Mouse (Mus musculus) spleen, postnatal 14 days (tissue): ENCODE results near the gene Gm6899.

Source experiments
- DNase-seq, 2 experiments: peaks; one replicate each; pipeline ENCODE4 v3.0.0; 2021 to 2022; ENCODE audit warnings: low spot score in 2 of 2

Gm6899 gene

GRCm38 (mm10) chr11:26593061-26594059 lies at the start of gene Gm6899, which contains the start of gene Vrk2:
Gm6899 (plus strand) TSS chr11:26593241.
Vrk2 (minus strand) TSS chr11:26593999.
- DNase-seq: peak; percentile 77 to 81

- no peak for DNase-seq
Observed at GRCm38 (mm10) chr11:26551551-26551950, 41.5 kb upstream of the Gm6899 start.

- DNase-seq: no peak
Observed at GRCm38 (mm10) chr11:26585409-26586366, 7.4 kb upstream of the Gm6899 start.

- DNase-seq: no peak
Observed at GRCm38 (mm10) chr11:26586367-26587183, 6.5 kb upstream of the Gm6899 start.

- no peak for DNase-seq
Observed at GRCm38 (mm10) chr11:26587184-26587524, 5.9 kb upstream of the Gm6899 start.

- DNase-seq: no peak
Observed at GRCm38 (mm10) chr11:26592395-26593053, 517 bp upstream of the Gm6899 start.

- no peak for DNase-seq
Observed at GRCm38 (mm10) chr11:26594487-26594886, 1.4 kb downstream of the Gm6899 start.

GRCm38 (mm10) chr11:26596186-26596585 lies 3.1 kb downstream of the Gm6899 start:
- DNase-seq: no peak

GRCm38 (mm10) chr11:26597145-26597544 lies 4.1 kb downstream of the Gm6899 start:
- DNase-seq: no peak

- no peak for DNase-seq
Observed at GRCm38 (mm10) chr11:26597761-26598160, 4.7 kb downstream of the Gm6899 start.

- DNase-seq: no peak
Observed at GRCm38 (mm10) chr11:26598876-26599275, 5.8 kb downstream of the Gm6899 start.

- no peak for DNase-seq
Observed at GRCm38 (mm10) chr11:26600692-26601091, 7.7 kb downstream of the Gm6899 start.

- no peak for DNase-seq
Observed at GRCm38 (mm10) chr11:26601571-26602175, 8.6 kb downstream of the Gm6899 start.

GRCm38 (mm10) chr11:26604061-26604655 lies 11.1 kb downstream of the Gm6899 start:
- no peak for DNase-seq

- DNase-seq: no peak
Observed at GRCm38 (mm10) chr11:26608795-26609194, 15.8 kb downstream of the Gm6899 start.

GRCm38 (mm10) chr11:26618475-26619223 lies 25.6 kb downstream of the Gm6899 start:
- DNase-seq: no peak

- DNase-seq: no peak
Observed at GRCm38 (mm10) chr11:26622727-26623126, 29.7 kb downstream of the Gm6899 start.

GRCm38 (mm10) chr11:26636239-26636638 lies 43.2 kb downstream of the Gm6899 start:
- no peak for DNase-seq

- peak in 1 of 2 experiments; percentile 4 for DNase-seq
Observed at GRCm38 (mm10) chr11:26640314-26640785, 47.3 kb downstream of the Gm6899 start.
